Comparison of ENCODE assay signal across 8 mouse cellular contexts in genomic region chr17:28223561-28224391, GRCm38 (mm10). TPM values are rescaled to one million over a fixed set of nuclear protein-coding genes. Genes with fewer than 3 reads are reported as not detected.
DNase-seq lines count a peak whose midpoint lies in the region; ATAC-seq and TF ChIP-seq lines count a peak whose summit lies in the region.

No protein-coding gene starts in this region.

- peaks cover 35% of the 10 kb centered on the region for H3K4me1 ChIP-seq in heart, embryonic 10.5 days
- peaks cover 29% of the 10 kb centered on the region for H3K4me1 ChIP-seq in kidney, embryonic 15.5 days
- H3K4me1 ChIP-seq in liver, adult 2 months (ENCODE audit: control insufficient read depth, insufficient read depth, low read length) = no peaks in the 10 kb centered on the region

- H3K79me2 ChIP-seq in C2C12 (ENCODE audit: control insufficient read depth, insufficient read depth) = no peaks in the 10 kb centered on the region
- no peaks in the 10 kb centered on the region for H3K79me2 ChIP-seq in liver, adult 2 months (ENCODE audit: control insufficient read depth, insufficient read depth, low read length)

- no peak; the same call in 1 of the 2 replicates for TF ChIP-seq POLR2A in brain, embryonic 14.5 days (IDR thresholded peaks at IDR 0.05; ENCODE audit: borderline replicate concordance, extremely low read depth, insufficient read depth, insufficient read length, poor library complexity, severe bottlenecking)
- TF ChIP-seq POLR2A in liver, adult 2 months (IDR thresholded peaks at IDR 0.05; ENCODE audit: extremely low read depth, insufficient read depth, low read length) = no peak

- ATAC-seq in erythroblast, adult 5-6 weeks (replicated peaks; ENCODE audit: low FRiP score, poor library complexity, severe bottlenecking) = peak; percentile 89
- peak; percentile 91 for ATAC-seq in kidney, embryonic 15.5 days (replicated peaks; ENCODE audit: low FRiP score)
- peak; percentile 82 for ATAC-seq in monocyte, adult 5-6 weeks (replicated peaks; ENCODE audit: insufficient number of reproducible peaks, low FRiP score, low TSS enrichment, poor library complexity, severe bottlenecking)

- H3K9ac ChIP-seq in kidney, embryonic 15.5 days = peak overlapping the region; percentile 67
- H3K9ac ChIP-seq in liver, adult 2 months (ENCODE audit: low read depth, low read length) = peak overlapping the region; percentile 54

- H3K4me3 ChIP-seq in C2C12 (ENCODE audit: insufficient read depth, poor library complexity, severe bottlenecking) = peak overlapping the region; percentile 26
- H3K4me3 ChIP-seq in heart, embryonic 10.5 days = peak overlapping the region; percentile 70
- H3K4me3 ChIP-seq in kidney, embryonic 15.5 days (replicated peaks) = peak overlapping the region; percentile 57
- peak overlapping the region; percentile 63 for H3K4me3 ChIP-seq in liver, adult 2 months (ENCODE audit: insufficient read depth, low read depth, low read length)

- WGBS in heart, embryonic 10.5 days = 1% methylated on average over 46 of the region's 46 CpGs
- WGBS in kidney, embryonic 15.5 days = under 1% methylated on average over 46 of the region's 46 CpGs
- 2% methylated on average over 45 of the region's 46 CpGs for WGBS in liver, adult 2 months

- H3K9me3 ChIP-seq in heart, embryonic 10.5 days = no peaks in the 10 kb centered on the region
- no peaks in the 10 kb centered on the region for H3K9me3 ChIP-seq in kidney, embryonic 15.5 days (replicated peaks)

- H3K79me3 ChIP-seq in C2C12 (ENCODE audit: low read depth) = no peaks in the 10 kb centered on the region

- H3K36me3 ChIP-seq in C2C12 (ENCODE audit: control insufficient read depth, insufficient read depth) = no peaks in the 10 kb centered on the region
- no peaks in the 10 kb centered on the region for H3K36me3 ChIP-seq in heart, embryonic 10.5 days
- H3K36me3 ChIP-seq in kidney, embryonic 15.5 days = no peaks in the 10 kb centered on the region
- H3K36me3 ChIP-seq in liver, adult 2 months (ENCODE audit: control insufficient read depth, insufficient read depth, low read length) = no peaks in the 10 kb centered on the region

- H3K4me2 ChIP-seq in kidney, embryonic 15.5 days = peak overlapping the region; percentile 95

- H3K27me3 ChIP-seq in C2C12 (ENCODE audit: control insufficient read depth, insufficient read depth, insufficient read length) = no peaks in the 10 kb centered on the region
- 0 out of 2 replicates have a peak, but pooled peaks cover 7% of the 10 kb centered on the region for H3K27me3 ChIP-seq in heart, embryonic 10.5 days (ENCODE audit: insufficient read depth, poor library complexity, severe bottlenecking)
- H3K27me3 ChIP-seq in kidney, embryonic 15.5 days = no peaks in the 10 kb centered on the region
- H3K27me3 ChIP-seq in liver, adult 2 months (ENCODE audit: control insufficient read depth, insufficient read depth, low read length) = no peaks in the 10 kb centered on the region

- peak; percentile 19 for TF ChIP-seq CTCF in C2C12 (IDR thresholded peaks at IDR 0.05; ENCODE audit: control insufficient read depth, insufficient read depth, insufficient read length)
- TF ChIP-seq CTCF in brain, embryonic 14.5 days (IDR thresholded peaks at IDR 0.05; ENCODE audit: borderline replicate concordance, extremely low read depth, insufficient read depth, insufficient read length) = no peak
- no peak for TF ChIP-seq CTCF in liver, adult 2 months (IDR thresholded peaks at IDR 0.05; ENCODE audit: low read depth, low read length)

- peak; percentile 94 for DNase-seq in brain, embryonic 14.5 days (ENCODE audit: low read depth)
- DNase-seq in heart, embryonic 10.5 days (ENCODE audit: low spot score) = peak; percentile 98
- DNase-seq in liver, adult 2 months (ENCODE audit: extremely low read depth, low read depth, low spot score) = peak; percentile 86
- peak; percentile 95 for DNase-seq in spleen, postnatal 36 days (ENCODE audit: low spot score in 2 of 2)

- peak overlapping the region; percentile 86 for H3K27ac ChIP-seq in heart, embryonic 10.5 days
- peak overlapping the region; percentile 85 for H3K27ac ChIP-seq in kidney, embryonic 15.5 days
- H3K27ac ChIP-seq in liver, adult 2 months (replicated peaks; ENCODE audit: insufficient read depth, low read depth, low read length) = no peak overlapping the region

- H3ac ChIP-seq in C2C12 (ENCODE audit: control insufficient read depth, insufficient read length, low read depth) = peak overlapping the region; percentile 86

TF ChIP-seq in C2C12, 6 proteins besides CTCF, POLR2A, EP300 and RAD21:
- no peak for TF ChIP-seq CEBPB (IDR thresholded peaks at IDR 0.05; ENCODE audit: low read depth)
- no peak for TF ChIP-seq MAX (IDR thresholded peaks at IDR 0.05)
- TF ChIP-seq FOSL1 (IDR thresholded peaks at IDR 0.05; ENCODE audit: insufficient read depth, low read length, poor library complexity, severe bottlenecking) = no peak
- TF ChIP-seq MYOD1 (IDR thresholded peaks at IDR 0.05; ENCODE audit: control insufficient read depth, insufficient read length, low read depth) = no peak
- TF ChIP-seq MYOG (IDR thresholded peaks at IDR 0.05; ENCODE audit: control insufficient read depth, extremely low read depth, insufficient read length) = no peak
- no peak for TF ChIP-seq USF1 (IDR thresholded peaks at IDR 0.05; ENCODE audit: low read depth)

RNA-seq across cellular contexts. Expression of gene Ppard, which starts 8.7 kb away (rescaled TPM):
- 24.7 TPM for polyA plus RNA-seq in C2C12 (2012; fragmentation: generic; extraction: Trizol)
- polyA plus RNA-seq in brain, embryonic 14.5 days (2012; rRNA removed) = 13.9 and 18.3 TPM in 2 replicates
- total RNA-seq in erythroblast, adult 5-6 weeks (2015; ENCODE audit: low replicate concordance) = 0.21 and 0.77 TPM in 2 replicates
- 0.94 TPM in 1 of 2 replicates, not detected in the other for total RNA-seq in erythroblast, adult 5-6 weeks (2017; ENCODE audit: low replicate concordance)
- 0.87 and 1.2 TPM in 2 replicates for polyA plus RNA-seq in heart, embryonic 10.5 days (2016; fragmentation: Nextera tagmentation; extraction: Ambion mirVana)
- polyA plus RNA-seq in kidney, embryonic 15.5 days (2015; fragmentation: Nextera tagmentation; extraction: Ambion mirVana) = 2.3 and 2.7 TPM in 2 replicates
- total RNA-seq in liver, adult 2 months (2014; rRNA removed) = 3.0 and 3.2 TPM in 2 replicates
- polyA plus RNA-seq in liver, adult 2 months (2012; rRNA removed) = 9.7 and 13.7 TPM in 2 replicates
- total RNA-seq in monocyte, adult 5-6 weeks (2017) = 4.7 to 13.9 TPM (median 9.0 TPM) in 3 replicates

RNA-seq across cellular contexts. Expression of gene Def6, which starts 16.2 kb away (rescaled TPM):
- 5.7 TPM for polyA plus RNA-seq in C2C12 (2012; fragmentation: generic; extraction: Trizol)
- 4.5 and 6.9 TPM in 2 replicates for polyA plus RNA-seq in brain, embryonic 14.5 days (2012; rRNA removed)
- 7.5 and 12.9 TPM in 2 replicates for total RNA-seq in erythroblast, adult 5-6 weeks (2015; ENCODE audit: low replicate concordance)
- 21.9 and 28.0 TPM in 2 replicates for total RNA-seq in erythroblast, adult 5-6 weeks (2017; ENCODE audit: low replicate concordance)
- polyA plus RNA-seq in heart, embryonic 10.5 days (2016; fragmentation: Nextera tagmentation; extraction: Ambion mirVana) = 3.2 and 5.2 TPM in 2 replicates
- 6.7 and 7.5 TPM in 2 replicates for polyA plus RNA-seq in kidney, embryonic 15.5 days (2015; fragmentation: Nextera tagmentation; extraction: Ambion mirVana)
- total RNA-seq in liver, adult 2 months (2014; rRNA removed) = 0.28 and 0.67 TPM in 2 replicates
- 0.31 and 1.0 TPM in 2 replicates for polyA plus RNA-seq in liver, adult 2 months (2012; rRNA removed)
- total RNA-seq in monocyte, adult 5-6 weeks (2017) = 96.3 to 128 TPM (median 103 TPM) in 3 replicates

RNA-seq across cellular contexts. Expression of gene Zfp523, which starts 46.8 kb away (rescaled TPM):
- 21.0 TPM for polyA plus RNA-seq in C2C12 (2012; fragmentation: generic; extraction: Trizol)
- polyA plus RNA-seq in brain, embryonic 14.5 days (2012; rRNA removed) = 85.2 and 111 TPM in 2 replicates
- 1.5 and 2.3 TPM in 2 replicates for total RNA-seq in erythroblast, adult 5-6 weeks (2015; ENCODE audit: low replicate concordance)
- 2.1 and 2.5 TPM in 2 replicates for total RNA-seq in erythroblast, adult 5-6 weeks (2017; ENCODE audit: low replicate concordance)
- polyA plus RNA-seq in heart, embryonic 10.5 days (2016; fragmentation: Nextera tagmentation; extraction: Ambion mirVana) = 28.1 and 34.2 TPM in 2 replicates
- 36.3 and 40.1 TPM in 2 replicates for polyA plus RNA-seq in kidney, embryonic 15.5 days (2015; fragmentation: Nextera tagmentation; extraction: Ambion mirVana)
- total RNA-seq in liver, adult 2 months (2014; rRNA removed) = 10.4 and 13.2 TPM in 2 replicates
- 27.8 and 33.6 TPM in 2 replicates for polyA plus RNA-seq in liver, adult 2 months (2012; rRNA removed)
- 1.3 to 6.9 TPM (median 5.1 TPM) in 3 replicates for total RNA-seq in monocyte, adult 5-6 weeks (2017)
